Mouse (Mus musculus) erythroblast, embryonic 14.5 days (primary cell): ENCODE results near the gene Amt.

Experiments used
- GATA1 ChIP-seq: IDR thresholded peaks from 2 replicates; pipeline ENCODE4 v1.6.1; 2012; ENCODE audit warnings: low read length, inconsistent platforms, mixed read lengths
- TAL1 ChIP-seq: IDR thresholded peaks from 3 replicates; pipeline ENCODE4 v1.6.1; 2012; ENCODE audit warnings: low read length, inconsistent platforms, mixed read lengths

- no peak for TF ChIP-seq GATA1
- no peak for TF ChIP-seq TAL1
Measured at GRCm38 (mm10) chr9:108275331-108275659, 21.4 kb upstream of the Amt start.
